Mouse (Mus musculus) hindbrain, postnatal 0 days (tissue): ENCODE data around the gene Pcsk2. TPM values are rescaled to one million over a fixed set of nuclear protein-coding genes. Genes with fewer than 3 reads are reported as not detected.

Source experiments
- ATAC-seq: fragments of 200-750 bp; cut with Nextera tagmentation; 2 replicates; pipeline ENCODE4 v1.8.0; 2017; ENCODE audit warnings: mild to moderate bottlenecking, moderate TSS enrichment, moderate library complexity
- DNase-seq: peaks from one replicate; pipeline ENCODE4 v3.0.0-alpha.2; 2015; ENCODE audit warnings: low spot score
- H3K27ac ChIP-seq: fragments of 300-500 bp; sonication (generic); 2 replicates; pipeline ENCODE4 v1.5.1; 2014; ENCODE audit warnings: mild to moderate bottlenecking
- H3K27me3 ChIP-seq: fragments of 300-500 bp; sonication (generic); 2 replicates; pipeline ENCODE4 v1.6.1; 2014; ENCODE audit warnings: low read length, mixed read lengths; ENCODE audit not compliant: insufficient read depth
- H3K36me3 ChIP-seq: fragments of 300-500 bp; sonication (generic); 2 replicates; pipeline ENCODE4 v1.6.1; 2014; ENCODE audit warnings: low read length, mixed read lengths; ENCODE audit not compliant: insufficient read depth
- H3K4me1 ChIP-seq: fragments of 300-500 bp; sonication (generic); 2 replicates; pipeline ENCODE4 v1.6.1; 2014; ENCODE audit warnings: antibody characterized with exemption, low read length, mixed read lengths; ENCODE audit not compliant: insufficient read depth
- H3K4me2 ChIP-seq: fragments of 300-500 bp; sonication (generic); 2 replicates; pipeline ENCODE4 v1.6.1; 2014; ENCODE audit warnings: low read depth, mild to moderate bottlenecking, low read length, moderate library complexity, mixed read lengths
- H3K4me3 ChIP-seq: fragments of 300-500 bp; sonication (generic); 2 replicates; pipeline ENCODE4 v1.5.1; 2014; ENCODE audit warnings: low read length
- H3K9ac ChIP-seq: fragments of 300-500 bp; sonication (generic); replicated peaks from 2 replicates; pipeline ENCODE4 v1.6.1; 2014; ENCODE audit warnings: mild to moderate bottlenecking, low read length, moderate library complexity, mixed read lengths
- H3K9me3 ChIP-seq: fragments of 300-500 bp; sonication (generic); 2 replicates; pipeline ENCODE4 v1.6.1; 2016; ENCODE audit warnings: low read length, mixed read lengths
- CTCF ChIP-seq: IDR thresholded peaks from 2 replicates; pipeline ENCODE4 v1.5.1; 2016; ENCODE audit warnings: antibody characterized with exemption, control low read depth, low read depth
- WGBS: fragments of 180-500 bp; shearing (Covaris S2); extraction: QIAGEN DNeasy Blood & Tissue Kit; methylation state at CpG from one replicate; pipeline ENCODE4 v1.1.7; 2014; 5-methylcytosine and 5-hydroxymethylcytosine counted together
- polyA plus RNA-seq: library from polyadenylated mRNA; unstranded; fragments of >200 nt; fragmentation: Nextera tagmentation; extraction: Ambion mirVana; gene quantifications from 2 replicates; pipeline ENCODE4 v1.2.1, GENCODE M21; 2015
- total RNA-seq: library from RNA; depleted of rRNA; stranded (reverse); fragments of >200 nt; gene quantifications from 2 replicates; pipeline ENCODE4 v1.2.3, GENCODE M21; 2014

Pcsk2 gene
- total and polyA plus RNA-seq, 2 experiments from 2014 or later: 26.5 to 45.4 TPM

DNA sequence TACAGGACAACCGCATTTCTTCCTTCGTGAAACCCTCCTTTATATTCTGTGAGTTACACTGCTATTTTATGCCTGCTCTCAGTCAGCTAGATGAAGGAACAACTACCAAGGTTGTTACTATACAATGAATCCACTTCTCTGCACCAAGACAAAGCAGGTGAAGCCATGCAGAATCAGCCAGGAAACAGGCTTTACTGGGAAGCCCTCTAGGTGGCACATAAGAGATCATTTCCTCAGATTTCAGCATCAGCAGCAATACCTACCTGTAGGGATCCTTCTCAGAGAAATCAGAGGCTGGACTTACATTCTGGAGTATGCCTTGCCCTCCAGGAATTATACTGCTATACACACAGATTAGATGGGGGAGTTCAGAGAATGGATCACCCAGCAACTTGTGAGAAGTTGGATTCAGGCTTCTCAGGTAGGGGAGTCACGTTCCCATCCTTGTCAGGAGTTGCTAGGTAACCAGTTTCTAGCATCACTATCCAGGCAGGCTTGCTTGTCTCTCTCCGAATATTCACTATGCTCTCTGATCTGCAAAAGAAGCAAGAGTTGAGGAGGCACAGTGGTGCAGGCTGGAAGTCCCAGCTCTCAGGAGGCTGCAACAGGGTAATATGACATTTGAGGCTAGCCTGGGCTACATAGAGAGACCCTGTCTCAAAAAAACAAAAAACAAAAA lies 250.5 kb downstream of the Pcsk2 start:
- no peaks in the 10 kb centered on the region; the same call in 1 of the 2 replicates for H3K36me3 ChIP-seq
- 69% methylated on average over 4 of the region's 4 CpGs for WGBS
- H3K4me2 ChIP-seq: no peak overlapping the region
- no peak overlapping the region for H3K27ac ChIP-seq
- H3K4me3 ChIP-seq: no peak overlapping the region
- H3K4me1 ChIP-seq: no peaks in the 10 kb centered on the region
- 0 out of 2 replicates have a peak, but pooled peaks have one; percentile 23 for TF ChIP-seq CTCF
- peak; percentile 23 for DNase-seq
- no peaks in the 10 kb centered on the region for H3K27me3 ChIP-seq
- no peaks in the 10 kb centered on the region for H3K9me3 ChIP-seq
- ATAC-seq: 0 out of 2 replicates have a peak, but pooled peaks have one; percentile 40
- H3K9ac ChIP-seq: no peak overlapping the region

DNA sequence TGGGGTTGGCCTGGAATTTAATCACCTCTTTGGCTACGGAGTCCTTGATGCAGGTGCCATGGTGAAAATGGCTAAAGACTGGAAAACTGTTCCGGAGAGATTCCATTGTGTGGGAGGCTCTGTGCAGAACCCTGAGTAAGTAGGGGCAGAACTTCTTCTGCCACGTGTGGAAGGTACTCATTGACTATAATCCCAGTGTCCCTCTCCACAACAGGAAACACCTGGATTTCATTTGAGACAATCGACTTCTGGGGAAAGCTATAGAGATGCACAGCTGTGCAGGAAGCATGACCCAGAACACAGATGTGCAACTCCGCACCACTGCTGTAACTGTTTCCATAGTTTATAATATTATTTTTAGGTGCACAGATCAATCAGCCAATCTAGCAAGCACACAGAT lies 255.1 kb downstream of the Pcsk2 start:
- Histone ChIP-seq H3K9me3 (no peaks in the 10 kb centered on the region), H3K9ac (no peak overlapping the region), H3K4me1 (no peaks in the 10 kb centered on the region), H3K4me2 (no peak overlapping the region), H3K4me3 (no peak overlapping the region), H3K27me3 (no peaks in the 10 kb centered on the region), H3K36me3 (no peaks in the 10 kb centered on the region; the same call in 1 of the 2 replicates), H3K27ac (no peak overlapping the region)
- WGBS: 83% methylated on average over 5 of the region's 5 CpGs
- TF ChIP-seq CTCF: no peak
- no peak for ATAC-seq
- no peak for DNase-seq

DNA sequence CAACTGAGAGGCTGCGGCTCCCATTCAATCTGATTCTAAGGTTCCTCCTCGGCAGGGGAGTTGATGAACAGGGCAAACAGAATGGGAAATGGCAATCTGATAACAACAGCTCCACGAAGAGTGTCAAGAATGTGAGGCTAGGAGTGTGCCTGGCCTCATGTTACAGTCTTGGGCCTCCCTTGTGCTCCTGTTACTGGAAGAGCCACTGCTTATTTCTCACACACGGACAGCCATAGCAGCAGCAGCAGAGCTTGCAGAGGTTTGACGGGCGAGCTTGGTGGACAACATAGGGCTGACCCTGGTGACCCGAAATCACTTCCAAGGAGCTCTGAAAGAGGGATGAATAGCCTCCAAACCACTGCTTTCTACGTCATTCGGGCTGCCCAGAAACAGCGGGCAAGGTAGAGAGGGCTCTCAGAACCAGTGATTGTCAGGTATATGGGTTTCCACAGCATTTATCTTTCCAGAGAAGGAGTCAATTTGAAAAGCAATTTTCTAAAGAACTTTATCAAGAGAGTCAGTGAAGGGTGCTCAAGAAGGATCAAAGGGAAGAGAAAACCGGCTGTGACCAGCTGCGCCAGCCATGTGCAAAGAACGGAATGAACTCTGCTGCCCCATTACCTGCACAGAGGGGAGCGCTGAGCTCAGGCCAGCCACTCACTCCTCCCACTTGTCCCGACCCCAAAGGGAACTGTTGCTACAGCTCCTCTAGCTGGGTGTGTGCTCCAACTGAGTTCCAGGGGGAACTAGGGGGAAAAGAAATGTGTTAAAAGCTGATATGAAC lies 260.4 kb downstream of the Pcsk2 start:
- Histone ChIP-seq H3K4me2 (no peak overlapping the region), H3K9ac (no peak overlapping the region), H3K36me3 (no peaks in the 10 kb centered on the region), H3K9me3 (no peaks in the 10 kb centered on the region), H3K27ac (no peak overlapping the region), H3K27me3 (no peaks in the 10 kb centered on the region), H3K4me1 (no peaks in the 10 kb centered on the region), H3K4me3 (no peak overlapping the region)
- WGBS: 65% methylated on average over 15 of the region's 15 CpGs
- ATAC-seq (0 out of 2 replicates have a peak, but pooled peaks have one; percentile 27), DNase-seq (no peak)
- TF ChIP-seq CTCF: no peak

DNA sequence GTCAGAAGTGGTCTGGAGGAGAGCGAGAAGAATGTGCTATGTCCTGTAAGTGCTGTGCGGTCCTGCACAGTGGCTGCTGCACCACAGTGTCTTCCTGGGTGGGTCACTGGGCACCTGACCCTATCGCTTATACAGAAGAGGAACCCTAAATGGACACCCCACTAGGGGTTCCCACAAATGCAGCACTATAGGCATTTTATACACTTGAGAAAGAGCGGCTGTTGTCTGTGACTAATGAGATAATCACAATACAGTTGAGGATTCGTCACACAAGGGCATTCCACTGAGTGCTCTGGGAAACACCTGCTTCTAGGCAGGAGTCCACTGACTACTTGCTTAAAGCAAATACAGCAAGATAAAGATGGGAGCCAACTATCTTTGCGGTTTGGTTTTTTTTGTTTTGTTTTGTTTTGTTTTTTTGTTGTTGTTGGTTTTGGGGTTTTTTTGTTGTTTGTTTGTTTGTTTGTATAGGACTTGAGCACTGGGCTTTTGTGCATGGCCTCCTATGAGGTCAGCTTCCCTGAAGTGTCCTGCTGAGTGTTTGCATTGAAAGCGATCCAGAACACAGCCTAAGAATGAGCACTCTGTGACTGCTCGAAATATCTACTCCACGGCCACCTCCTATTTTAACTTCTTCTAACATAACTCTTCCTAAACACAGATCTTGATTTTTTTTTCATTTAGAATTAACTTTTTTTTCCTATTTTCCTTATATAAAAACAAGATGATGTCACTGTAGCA lies 261.1 kb downstream of the Pcsk2 start:
- TF ChIP-seq CTCF: no peak
- no peak overlapping the region for H3K27ac ChIP-seq
- no peaks in the 10 kb centered on the region for H3K4me1 ChIP-seq
- H3K36me3 ChIP-seq: no peaks in the 10 kb centered on the region
- H3K4me3 ChIP-seq: no peak overlapping the region
- 42% methylated on average over 9 of the region's 9 CpGs for WGBS
- peak; percentile 58; the same call in 1 of the 2 replicates for ATAC-seq
- no peak for DNase-seq
- no peak overlapping the region for H3K9ac ChIP-seq
- H3K27me3 ChIP-seq: no peaks in the 10 kb centered on the region
- no peak overlapping the region for H3K4me2 ChIP-seq
- no peaks in the 10 kb centered on the region for H3K9me3 ChIP-seq

DNA sequence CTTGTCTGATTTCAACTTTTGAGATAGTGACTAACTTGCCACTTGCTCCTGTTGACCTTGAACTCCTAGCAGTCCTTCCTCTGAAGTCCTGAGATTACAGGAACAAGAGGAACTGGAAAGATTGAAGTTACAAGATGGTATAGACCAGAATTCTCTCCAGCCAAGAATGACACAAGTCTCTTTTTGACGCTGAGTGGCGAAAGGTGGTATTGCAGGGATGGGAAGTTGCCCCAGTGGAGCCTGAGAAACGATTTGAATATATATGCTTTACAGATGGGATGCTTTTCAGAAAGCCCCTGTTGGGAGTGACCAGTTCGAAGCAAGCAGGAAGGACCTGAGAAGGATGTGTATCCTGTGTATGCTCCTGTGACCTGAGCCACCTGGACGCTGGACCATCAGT lies 262.8 kb downstream of the Pcsk2 start:
- ATAC-seq: no peak
- 73% methylated on average over 5 of the region's 5 CpGs for WGBS
- Histone ChIP-seq H3K4me2 (no peak overlapping the region), H3K36me3 (no peaks in the 10 kb centered on the region), H3K4me1 (no peaks in the 10 kb centered on the region), H3K9me3 (no peaks in the 10 kb centered on the region), H3K27me3 (no peaks in the 10 kb centered on the region), H3K4me3 (no peak overlapping the region), H3K27ac (no peak overlapping the region), H3K9ac (no peak overlapping the region)
- TF ChIP-seq CTCF: peak; percentile 48
- DNase-seq: no peak

DNA sequence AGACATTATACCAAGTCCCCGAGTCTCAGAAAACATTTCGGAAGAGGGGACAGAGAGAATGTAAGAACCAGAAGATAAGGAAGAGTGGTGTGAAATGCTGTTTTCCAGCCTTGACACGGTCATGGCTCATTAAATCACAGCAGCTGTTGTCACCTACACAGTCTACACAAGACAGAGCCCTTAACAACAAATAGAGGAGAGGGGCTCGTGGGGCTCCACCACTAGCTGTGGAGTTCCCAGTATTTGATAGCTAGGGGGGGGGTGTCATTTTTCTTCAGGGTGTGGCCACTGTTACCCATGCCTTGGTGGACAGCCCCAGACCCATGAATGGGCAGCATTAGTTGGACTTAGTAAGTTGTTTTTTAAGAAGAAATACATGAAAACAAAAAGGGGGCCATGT lies 266.3 kb downstream of the Pcsk2 start:
- Histone ChIP-seq H3K27me3 (no peaks in the 10 kb centered on the region), H3K27ac (no peak overlapping the region), H3K4me1 (no peaks in the 10 kb centered on the region), H3K36me3 (no peaks in the 10 kb centered on the region), H3K4me3 (no peak overlapping the region), H3K9me3 (no peaks in the 10 kb centered on the region), H3K4me2 (no peak overlapping the region), H3K9ac (no peak overlapping the region)
- ATAC-seq: no peak
- WGBS: 51% methylated on average over 4 of the region's 4 CpGs
- DNase-seq: no peak
- no peak for TF ChIP-seq CTCF
